Mouse (Mus musculus): Measurements from ENCODE around the gene Tmem164. TPM values are rescaled to one million over a fixed set of nuclear protein-coding genes. Genes with fewer than 3 reads are reported as not detected.

Gene Tmem164
- polyA plus RNA-seq, 1 experiment = 14.5 TPM

DNA sequence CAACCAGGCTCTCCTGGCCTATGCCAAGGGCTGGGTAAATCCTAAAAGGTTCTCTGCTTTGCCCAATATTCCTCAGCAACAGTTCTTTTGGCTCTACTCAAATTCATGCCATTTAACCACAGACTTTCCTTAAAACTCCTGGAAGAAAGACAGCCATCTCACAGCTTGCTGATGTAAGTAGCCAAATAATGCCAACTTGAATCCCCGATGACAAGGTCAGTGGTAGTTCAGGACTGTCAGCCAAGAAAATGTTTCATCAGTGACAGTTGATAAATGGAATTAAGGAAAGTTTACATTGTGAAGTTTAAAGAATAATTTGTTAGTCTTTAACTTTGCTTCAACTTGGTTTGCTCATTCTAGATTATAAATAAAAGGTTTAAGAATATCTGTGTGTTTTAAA is 8.5 kb upstream of the Tmem164 start:
- Histone ChIP-seq H3ac (ENCODE audit: control insufficient read depth, insufficient read length) (no peak overlapping the region), H3K4me2 (ENCODE audit: low read depth) (no peak overlapping the region), H3K4me3 (no peak overlapping the region), H3K36me3 (ENCODE audit: control insufficient read depth, insufficient read depth) (no peaks in the 10 kb centered on the region), H3K27me3 (ENCODE audit: control insufficient read depth, insufficient read depth, insufficient read length) (no peaks in the 10 kb centered on the region), H3K79me2 (ENCODE audit: control insufficient read depth, insufficient read depth) (no peaks in the 10 kb centered on the region)
- no peak for TF ChIP-seq MYOG (IDR thresholded peaks at IDR 0.05; ENCODE audit: control insufficient read depth in 1 of 3, insufficient read depth in 1 of 3, insufficient read length in 2 of 3, low read depth in 2 of 3)
- TF ChIP-seq POLR2AphosphoS2 (IDR thresholded peaks at IDR 0.05; ENCODE audit: insufficient read length, low read depth) = no peak
- TF ChIP-seq MAX (IDR thresholded peaks at IDR 0.05; ENCODE audit: low read depth) = no peak
- no peak for TF ChIP-seq MYOD1 (IDR thresholded peaks at IDR 0.05; ENCODE audit: control insufficient read depth in 1 of 3, insufficient read length in 2 of 3, low read depth in 2 of 3)
- no peak for TF ChIP-seq TCF3 (IDR thresholded peaks at IDR 0.05; ENCODE audit: insufficient read length, low read depth)
- no peak for TF ChIP-seq REST (IDR thresholded peaks at IDR 0.05; ENCODE audit: insufficient read depth, insufficient read length)
- TF ChIP-seq POLR2A (IDR thresholded peaks at IDR 0.05; ENCODE audit: insufficient read length, low read depth) = no peak
- TF ChIP-seq TCF12 (IDR thresholded peaks at IDR 0.05; ENCODE audit: insufficient read depth, poor library complexity, severe bottlenecking) = no peak
- TF ChIP-seq CEBPB (IDR thresholded peaks at IDR 0.05; ENCODE audit: insufficient read depth, poor library complexity, severe bottlenecking) = no peak
- no peak for TF ChIP-seq E2F4 (IDR thresholded peaks at IDR 0.05; ENCODE audit: insufficient read depth)
- TF ChIP-seq USF1 (IDR thresholded peaks at IDR 0.05; ENCODE audit: low read depth) = no peak
- no peak for TF ChIP-seq SRF (IDR thresholded peaks at IDR 0.05; ENCODE audit: control insufficient read depth, insufficient read length, low read depth)

DNA sequence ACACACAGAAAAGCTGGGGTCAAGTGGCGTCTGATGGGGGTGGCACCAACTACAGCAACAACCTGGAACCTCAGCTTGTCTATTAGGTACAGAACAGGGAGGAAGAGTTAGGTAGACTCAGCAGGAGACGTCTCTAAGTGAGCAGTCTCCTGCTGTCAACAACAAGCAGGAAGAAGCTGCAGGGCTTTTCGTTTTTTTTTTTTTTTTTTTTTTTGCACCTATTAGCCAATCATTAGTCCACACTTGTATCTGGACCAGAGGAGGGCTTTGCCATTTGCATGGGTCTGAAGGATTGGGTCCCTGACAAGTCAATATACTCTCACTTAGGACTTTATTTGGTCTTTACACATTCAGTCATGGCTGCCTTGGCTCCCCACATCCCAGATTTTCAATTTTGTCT is 4.0 kb upstream of the Tmem164 start:
- no peak overlapping the region for H3K4me3 ChIP-seq
- TF ChIP-seq SRF (IDR thresholded peaks at IDR 0.05; ENCODE audit: control insufficient read depth, insufficient read length, low read depth) (no peak), MYOG (IDR thresholded peaks at IDR 0.05; ENCODE audit: control insufficient read depth in 1 of 3, insufficient read depth in 1 of 3, insufficient read length in 2 of 3, low read depth in 2 of 3) (no peak), POLR2A (IDR thresholded peaks at IDR 0.05; ENCODE audit: insufficient read length, low read depth) (no peak), REST (IDR thresholded peaks at IDR 0.05; ENCODE audit: insufficient read depth, insufficient read length) (no peak), POLR2AphosphoS2 (IDR thresholded peaks at IDR 0.05; ENCODE audit: insufficient read length, low read depth) (no peak), TCF12 (IDR thresholded peaks at IDR 0.05; ENCODE audit: insufficient read depth, poor library complexity, severe bottlenecking) (no peak), MAX (IDR thresholded peaks at IDR 0.05; ENCODE audit: low read depth) (no peak), CEBPB (IDR thresholded peaks at IDR 0.05; ENCODE audit: insufficient read depth, poor library complexity, severe bottlenecking) (no peak), TCF3 (IDR thresholded peaks at IDR 0.05; ENCODE audit: insufficient read length, low read depth) (no peak), USF1 (IDR thresholded peaks at IDR 0.05; ENCODE audit: low read depth) (no peak), MYOD1 (IDR thresholded peaks at IDR 0.05; ENCODE audit: control insufficient read depth in 1 of 3, insufficient read length in 2 of 3, low read depth in 2 of 3) (no peak), E2F4 (IDR thresholded peaks at IDR 0.05; ENCODE audit: insufficient read depth) (no peak)
- H3K27me3 ChIP-seq (ENCODE audit: control insufficient read depth, insufficient read depth, insufficient read length) = no peaks in the 10 kb centered on the region
- H3ac ChIP-seq (ENCODE audit: control insufficient read depth, insufficient read length) = no peak overlapping the region
- H3K4me2 ChIP-seq (ENCODE audit: low read depth) = no peak overlapping the region
- no peaks in the 10 kb centered on the region for H3K36me3 ChIP-seq (ENCODE audit: control insufficient read depth, insufficient read depth)
- H3K79me2 ChIP-seq (ENCODE audit: control insufficient read depth, insufficient read depth) = no peaks in the 10 kb centered on the region

GRCm38 (mm10) chrX:142678499-142679474 is 2.4 kb upstream of the Tmem164 start:
- Histone ChIP-seq H3ac (ENCODE audit: control insufficient read depth, insufficient read length) (no peak overlapping the region), H3K79me2 (ENCODE audit: control insufficient read depth, insufficient read depth) (peaks cover 5% of the 10 kb centered on the region), H3K4me2 (ENCODE audit: low read depth) (no peak overlapping the region), H3K36me3 (ENCODE audit: control insufficient read depth, insufficient read depth) (no peaks in the 10 kb centered on the region), H3K4me3 (no peak overlapping the region), H3K27me3 (ENCODE audit: control insufficient read depth, insufficient read depth, insufficient read length) (no peaks in the 10 kb centered on the region)
- TF ChIP-seq POLR2A (IDR thresholded peaks at IDR 0.05; ENCODE audit: insufficient read length, low read depth) = no peak
- TF ChIP-seq TCF12 (IDR thresholded peaks at IDR 0.05; ENCODE audit: insufficient read depth, poor library complexity, severe bottlenecking) = no peak
- no peak for TF ChIP-seq E2F4 (IDR thresholded peaks at IDR 0.05; ENCODE audit: insufficient read depth)
- TF ChIP-seq USF1 (IDR thresholded peaks at IDR 0.05; ENCODE audit: low read depth) = no peak
- TF ChIP-seq SRF (IDR thresholded peaks at IDR 0.05; ENCODE audit: control insufficient read depth, insufficient read length, low read depth) = no peak
- no peak for TF ChIP-seq MAX (IDR thresholded peaks at IDR 0.05; ENCODE audit: low read depth)
- no peak for TF ChIP-seq REST (IDR thresholded peaks at IDR 0.05; ENCODE audit: insufficient read depth, insufficient read length)
- TF ChIP-seq POLR2AphosphoS2 (IDR thresholded peaks at IDR 0.05; ENCODE audit: insufficient read length, low read depth) = no peak
- no peak for TF ChIP-seq MYOG (IDR thresholded peaks at IDR 0.05; ENCODE audit: control insufficient read depth in 1 of 3, insufficient read depth in 1 of 3, insufficient read length in 2 of 3, low read depth in 2 of 3)
- TF ChIP-seq MYOD1 (IDR thresholded peaks at IDR 0.05; ENCODE audit: control insufficient read depth in 1 of 3, insufficient read length in 2 of 3, low read depth in 2 of 3) = no peak
- no peak for TF ChIP-seq CEBPB (IDR thresholded peaks at IDR 0.05; ENCODE audit: insufficient read depth, poor library complexity, severe bottlenecking)
- no peak for TF ChIP-seq TCF3 (IDR thresholded peaks at IDR 0.05; ENCODE audit: insufficient read length, low read depth)

- peak overlapping the region; percentile 34 for H3K4me3 ChIP-seq
- peaks cover 5% of the 10 kb centered on the region for H3K79me2 ChIP-seq (ENCODE audit: control insufficient read depth, insufficient read depth)
- H3K4me2 ChIP-seq (ENCODE audit: low read depth) = peak overlapping the region; percentile 80
- no peak for TF ChIP-seq POLR2AphosphoS2 (IDR thresholded peaks at IDR 0.05; ENCODE audit: insufficient read length, low read depth)
- TF ChIP-seq CEBPB (IDR thresholded peaks at IDR 0.05; ENCODE audit: insufficient read depth, poor library complexity, severe bottlenecking) = no peak
- no peak for TF ChIP-seq MYOG (IDR thresholded peaks at IDR 0.05; ENCODE audit: control insufficient read depth in 1 of 3, insufficient read depth in 1 of 3, insufficient read length in 2 of 3, low read depth in 2 of 3)
- no peak for TF ChIP-seq REST (IDR thresholded peaks at IDR 0.05; ENCODE audit: insufficient read depth, insufficient read length)
- no peak for TF ChIP-seq TCF3 (IDR thresholded peaks at IDR 0.05; ENCODE audit: insufficient read length, low read depth)
- TF ChIP-seq MYOD1 (IDR thresholded peaks at IDR 0.05; ENCODE audit: control insufficient read depth in 1 of 3, insufficient read length in 2 of 3, low read depth in 2 of 3) = no peak
- TF ChIP-seq E2F4 (IDR thresholded peaks at IDR 0.05; ENCODE audit: insufficient read depth) = no peak
- TF ChIP-seq USF1 (IDR thresholded peaks at IDR 0.05; ENCODE audit: low read depth) = no peak
- TF ChIP-seq SRF (IDR thresholded peaks at IDR 0.05; ENCODE audit: control insufficient read depth, insufficient read length, low read depth) = no peak
- TF ChIP-seq TCF12 (IDR thresholded peaks at IDR 0.05; ENCODE audit: insufficient read depth, poor library complexity, severe bottlenecking) = no peak
- TF ChIP-seq POLR2A (IDR thresholded peaks at IDR 0.05; ENCODE audit: insufficient read length, low read depth) = no peak
- no peak for TF ChIP-seq MAX (IDR thresholded peaks at IDR 0.05; ENCODE audit: low read depth)
- no peak overlapping the region for H3ac ChIP-seq (ENCODE audit: control insufficient read depth, insufficient read length)
- H3K36me3 ChIP-seq (ENCODE audit: control insufficient read depth, insufficient read depth) = no peaks in the 10 kb centered on the region
- no peaks in the 10 kb centered on the region for H3K27me3 ChIP-seq (ENCODE audit: control insufficient read depth, insufficient read depth, insufficient read length)
Observed at GRCm38 (mm10) chrX:142679502-142680250, 1.5 kb upstream of the Tmem164 start.

Measured in myocyte (in vitro differentiated cells).